Mouse (Mus musculus) testis, adult 2 months (tissue): ENCODE measurements at regions not wholly inside any gene's neighbourhood (a gene's known extent, or its start where the extent isn't known, plus 50 kb on each side); places are given as distances from the start of the nearest gene placed in this dataset.

ENCODE experiments used
- CTCF ChIP-seq: fragments of 200-500 bp; IDR thresholded peaks from 2 replicates; pipeline ENCODE4 v1.5.1; 2012; ENCODE audit warnings: low read depth, mild to moderate bottlenecking, inconsistent platforms, low read length, moderate library complexity; ENCODE audit not compliant: control insufficient read depth, insufficient read depth, insufficient replicate concordance
- POLR2A ChIP-seq: fragments of 200-500 bp; IDR thresholded peaks from 2 replicates; pipeline ENCODE4 v1.6.1; 2012; ENCODE audit warnings: low read depth, mild to moderate bottlenecking, inconsistent platforms, low read length, moderate library complexity; ENCODE audit not compliant: control insufficient read depth

DNA sequence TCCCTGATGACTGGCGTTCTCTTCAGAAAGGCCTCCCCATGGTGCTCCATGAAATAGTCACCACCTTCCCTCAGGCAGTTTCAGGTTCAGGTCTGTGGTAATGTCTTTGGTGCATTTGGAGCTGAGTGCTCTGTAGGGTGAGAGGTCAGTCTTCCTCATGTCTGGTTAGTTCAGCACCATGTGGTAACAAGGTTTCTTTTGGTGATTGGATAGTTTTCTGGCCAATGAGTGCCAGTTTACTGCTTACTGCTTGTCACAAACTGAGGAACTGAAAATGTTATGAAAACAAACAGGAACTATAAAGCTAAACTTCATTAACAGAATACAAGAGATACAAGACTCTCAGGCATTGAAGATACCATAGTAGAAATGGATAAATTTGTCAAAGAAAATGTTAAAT is 59.0 kb upstream of the Nlrp1b start:
- no peak for TF ChIP-seq CTCF
- TF ChIP-seq POLR2A, result no peak
